Mouse (Mus musculus): ENCODE data around the gene Mrpl42.
A peak's percentile ranks its signal among the peaks of the same experiment; 100 is the strongest.
"Not testable (repeated sequence)": the region's sequence is repeated elsewhere in the genome, so short reads cannot be mapped to it uniquely, and the experiment has no call there.

Mrpl42 gene

DNA sequence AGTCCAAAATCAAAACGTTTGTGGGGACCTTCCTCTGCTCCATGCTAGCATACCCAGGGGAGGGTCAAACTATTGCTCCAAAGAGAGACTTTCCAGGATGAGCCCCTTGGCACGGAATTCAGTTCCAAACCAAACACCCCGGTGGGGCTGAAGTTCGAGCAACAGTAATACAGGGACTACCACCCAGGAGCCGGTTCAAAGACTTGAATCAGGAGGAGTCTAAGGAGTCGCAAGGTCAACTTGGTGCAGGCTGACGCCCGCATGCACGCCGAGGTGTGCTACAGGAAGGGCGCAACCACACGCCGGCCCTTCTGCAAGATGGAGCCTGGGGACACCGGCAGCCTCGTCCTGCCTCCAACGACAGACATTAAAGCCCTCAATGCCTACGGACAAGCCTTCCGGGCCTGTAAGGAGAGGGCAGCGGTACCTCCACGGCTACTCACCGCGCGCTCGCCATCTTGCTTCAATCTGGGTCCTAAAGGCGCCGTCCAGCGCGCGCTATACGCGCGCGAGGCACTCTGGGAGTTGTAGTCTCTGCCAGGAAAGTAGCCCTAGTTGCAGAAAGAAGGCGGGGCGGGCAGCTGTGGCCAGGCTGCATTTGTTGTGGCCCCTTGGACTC, at the start of gene Mrpl42:
Mrpl42 (minus strand) TSS at position 478 of the 619 bp plus-strand sequence.
- DNase-seq (ENCODE audit: low read depth, low spot score): peak; percentile 80
- H3K27me3 ChIP-seq (ENCODE audit: control insufficient read depth, insufficient read depth, low read length, poor library complexity, severe bottlenecking): no peaks in the 10 kb centered on the region

DNA sequence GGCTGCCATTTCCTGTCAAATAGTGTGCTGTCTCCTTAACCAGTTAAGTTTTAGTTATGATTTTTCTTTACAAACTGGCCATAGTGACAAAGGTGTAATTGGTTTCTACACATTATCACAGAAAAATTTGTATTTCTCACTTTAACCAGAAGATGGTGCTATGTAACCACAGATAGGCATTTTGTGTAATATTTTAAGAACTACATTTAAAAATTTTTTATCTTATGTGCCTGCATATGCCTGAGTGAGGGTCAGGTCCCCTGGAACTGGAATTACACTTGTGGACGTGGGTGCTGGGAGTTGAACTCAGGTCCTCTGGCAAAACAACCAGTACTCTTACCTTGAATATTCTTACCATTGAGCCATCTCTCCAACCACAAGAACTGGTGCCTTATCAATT, 48.8 kb upstream of the Mrpl42 start:
- Histone ChIP-seq H3K27me3 (ENCODE audit: control insufficient read depth, insufficient read depth, low read length, poor library complexity, severe bottlenecking) (no peaks in the 10 kb centered on the region), H3K36me3 (ENCODE audit: control insufficient read depth, insufficient read depth, low read length, poor library complexity, severe bottlenecking) (peaks cover 4% of the 10 kb centered on the region; the same call in 1 of the 2 replicates)
- peak; percentile 67 for DNase-seq (ENCODE audit: low read depth, low spot score)

More for the DNA sequence above, at the start of gene Mrpl42:
- no peaks in the 10 kb centered on the region for H3K36me3 ChIP-seq (ENCODE audit: control insufficient read depth, insufficient read depth, low read length, poor library complexity, severe bottlenecking)

DNA sequence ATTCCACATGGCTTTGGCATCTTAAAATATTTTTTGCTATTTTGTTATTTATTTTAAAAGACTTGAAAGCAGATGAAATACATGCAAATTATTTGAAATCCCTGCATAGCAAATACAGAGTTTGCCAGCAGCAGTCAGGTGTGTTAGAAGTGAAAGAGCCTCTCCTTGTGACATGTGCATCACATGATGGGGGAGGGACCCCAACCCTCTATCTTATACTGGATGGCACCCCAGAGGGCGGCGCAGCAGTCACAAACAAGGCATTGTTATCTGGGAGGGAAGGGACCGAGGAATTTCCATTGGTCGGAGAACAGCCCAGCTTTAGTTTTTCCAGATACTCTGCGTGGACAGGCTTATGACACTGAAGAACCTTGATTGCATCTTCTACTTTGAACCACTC, 47.3 kb upstream of the Mrpl42 start:
- not testable (repeated sequence) for H3K27me3 ChIP-seq (ENCODE audit: control insufficient read depth, insufficient read depth, low read length, poor library complexity, severe bottlenecking); H3K36me3 ChIP-seq (ENCODE audit: control insufficient read depth, insufficient read depth, low read length, poor library complexity, severe bottlenecking); DNase-seq (ENCODE audit: low read depth, low spot score)

DNA sequence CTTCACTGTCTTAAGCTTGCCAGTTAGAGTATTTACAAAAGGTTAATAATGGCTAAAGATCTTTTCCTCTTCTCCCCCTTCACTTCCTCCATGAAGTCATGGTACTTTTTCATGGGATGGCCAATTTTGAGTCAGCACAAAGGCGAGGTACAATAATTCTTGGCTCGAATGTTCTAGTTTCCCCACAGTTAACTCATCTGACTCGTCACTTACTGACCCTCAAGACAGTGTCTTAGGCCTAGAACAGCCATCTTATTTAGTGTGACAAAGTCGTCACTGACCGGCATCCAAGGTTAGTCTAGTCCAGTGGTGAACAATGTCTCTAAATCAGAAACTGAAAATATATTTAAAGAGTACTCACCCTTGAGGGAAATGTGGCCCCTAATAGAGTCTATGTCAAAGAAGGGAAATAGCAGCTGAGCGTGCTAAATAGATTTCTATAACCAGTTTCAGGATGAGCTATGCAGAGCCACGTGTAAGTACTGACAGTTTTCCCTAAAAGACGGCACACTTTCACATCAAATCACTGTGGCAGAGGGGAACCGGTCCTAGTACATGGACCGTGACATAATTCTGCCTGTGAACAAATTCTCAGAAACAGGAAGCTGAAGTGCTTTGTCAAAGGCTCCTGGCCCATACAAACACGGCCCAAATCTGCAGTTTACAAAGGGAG, 46.5 kb upstream of the Mrpl42 start:
- DNase-seq (ENCODE audit: low read depth, low spot score): peak; percentile 71
- Histone ChIP-seq H3K27me3 (ENCODE audit: control insufficient read depth, insufficient read depth, low read length, poor library complexity, severe bottlenecking) (no peaks in the 10 kb centered on the region), H3K36me3 (ENCODE audit: control insufficient read depth, insufficient read depth, low read length, poor library complexity, severe bottlenecking) (peaks cover 4% of the 10 kb centered on the region; the same call in 1 of the 2 replicates)

DNA sequence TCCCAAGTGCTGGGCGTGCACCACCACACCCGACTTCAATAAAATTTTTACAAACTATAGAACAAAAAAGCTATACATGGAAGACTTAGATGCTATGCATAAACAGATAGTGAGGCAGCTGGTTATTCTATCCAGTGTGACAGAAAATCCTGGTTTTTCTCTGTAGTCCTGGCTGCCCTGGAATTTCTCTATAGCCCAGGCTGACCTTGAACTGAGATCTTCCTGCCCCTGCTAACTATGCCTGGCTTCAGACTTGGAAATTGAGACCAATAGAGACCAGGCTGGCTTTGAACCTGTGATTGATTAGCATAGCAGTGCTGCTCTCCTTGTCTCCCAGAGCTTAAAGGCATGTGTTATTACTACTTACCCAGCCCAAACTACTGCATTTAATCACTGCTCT, 44.4 kb upstream of the Mrpl42 start:
- Histone ChIP-seq H3K36me3 (ENCODE audit: control insufficient read depth, insufficient read depth, low read length, poor library complexity, severe bottlenecking) (peaks cover 4% of the 10 kb centered on the region; the same call in 1 of the 2 replicates), H3K27me3 (ENCODE audit: control insufficient read depth, insufficient read depth, low read length, poor library complexity, severe bottlenecking) (no peaks in the 10 kb centered on the region)
- DNase-seq (ENCODE audit: low read depth, low spot score): no peak

DNA sequence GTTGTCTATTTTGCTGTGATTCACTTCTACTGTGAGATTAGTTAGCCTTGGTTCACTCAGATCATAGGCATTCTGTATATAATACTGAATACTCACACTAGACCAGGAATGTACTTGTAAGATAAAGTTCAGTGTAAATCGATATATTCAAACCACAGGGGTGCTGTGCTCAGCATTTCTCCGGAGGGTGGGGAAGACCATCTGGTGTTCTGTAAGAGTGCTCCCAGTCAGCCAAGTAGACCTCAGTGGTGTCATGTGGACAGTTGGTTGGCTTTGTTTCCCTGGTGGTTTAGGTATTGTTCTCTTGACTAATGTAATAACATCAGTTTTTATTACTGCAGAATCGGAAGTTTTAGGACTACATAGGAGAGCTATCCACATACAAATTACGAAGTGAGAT, 43.3 kb upstream of the Mrpl42 start:
- no peaks in the 10 kb centered on the region for H3K27me3 ChIP-seq (ENCODE audit: control insufficient read depth, insufficient read depth, low read length, poor library complexity, severe bottlenecking)
- peaks cover 2% of the 10 kb centered on the region; the same call in 1 of the 2 replicates for H3K36me3 ChIP-seq (ENCODE audit: control insufficient read depth, insufficient read depth, low read length, poor library complexity, severe bottlenecking)
- DNase-seq (ENCODE audit: low read depth, low spot score): no peak

DNA sequence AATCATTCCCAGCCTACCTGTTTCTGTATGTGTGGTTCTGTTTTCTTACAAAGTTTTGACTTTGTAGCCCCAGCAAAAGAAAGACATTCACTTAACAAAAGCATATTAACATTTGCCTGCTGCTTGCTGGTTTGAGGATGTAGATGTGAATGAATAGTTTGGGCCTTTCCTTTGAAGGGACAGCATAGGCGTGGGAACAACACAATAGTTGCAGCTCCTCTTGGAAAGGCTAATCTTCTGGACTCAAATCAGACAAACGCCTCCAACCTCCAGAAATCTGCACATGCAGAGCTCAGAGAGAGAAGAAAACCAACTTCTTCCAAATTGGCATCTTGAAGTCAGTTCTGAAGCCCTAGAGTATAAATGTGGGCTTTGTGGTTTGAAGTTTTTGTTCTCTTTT, 42.9 kb upstream of the Mrpl42 start:
- Histone ChIP-seq H3K36me3 (ENCODE audit: control insufficient read depth, insufficient read depth, low read length, poor library complexity, severe bottlenecking) (peaks cover 2% of the 10 kb centered on the region; the same call in 1 of the 2 replicates), H3K27me3 (ENCODE audit: control insufficient read depth, insufficient read depth, low read length, poor library complexity, severe bottlenecking) (no peaks in the 10 kb centered on the region)
- no peak for DNase-seq (ENCODE audit: low read depth, low spot score)

DNA sequence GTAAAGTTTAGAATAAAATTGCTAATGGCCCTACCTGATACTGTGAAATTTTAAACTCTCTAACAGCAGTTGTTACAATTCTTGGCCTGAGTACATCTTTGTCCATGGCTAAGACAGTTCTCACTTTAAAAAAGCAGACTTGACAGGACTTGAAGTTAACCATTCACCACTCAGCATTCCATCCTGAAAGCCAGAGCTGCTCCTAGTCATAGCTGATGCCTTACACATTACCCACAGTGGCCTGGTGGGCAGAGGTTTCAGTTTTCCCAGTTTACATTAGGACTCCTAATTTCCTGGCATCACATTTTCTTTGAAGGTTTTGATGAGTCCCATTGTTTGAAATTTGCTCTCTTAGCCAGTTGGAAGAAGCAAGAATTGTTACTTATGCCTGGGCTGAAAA, 42.3 kb upstream of the Mrpl42 start:
- DNase-seq (ENCODE audit: low read depth, low spot score): no peak
- Histone ChIP-seq H3K27me3 (ENCODE audit: control insufficient read depth, insufficient read depth, low read length, poor library complexity, severe bottlenecking) (no peaks in the 10 kb centered on the region), H3K36me3 (ENCODE audit: control insufficient read depth, insufficient read depth, low read length, poor library complexity, severe bottlenecking) (no peaks in the 10 kb centered on the region; the same call in 1 of the 2 replicates)

DNA sequence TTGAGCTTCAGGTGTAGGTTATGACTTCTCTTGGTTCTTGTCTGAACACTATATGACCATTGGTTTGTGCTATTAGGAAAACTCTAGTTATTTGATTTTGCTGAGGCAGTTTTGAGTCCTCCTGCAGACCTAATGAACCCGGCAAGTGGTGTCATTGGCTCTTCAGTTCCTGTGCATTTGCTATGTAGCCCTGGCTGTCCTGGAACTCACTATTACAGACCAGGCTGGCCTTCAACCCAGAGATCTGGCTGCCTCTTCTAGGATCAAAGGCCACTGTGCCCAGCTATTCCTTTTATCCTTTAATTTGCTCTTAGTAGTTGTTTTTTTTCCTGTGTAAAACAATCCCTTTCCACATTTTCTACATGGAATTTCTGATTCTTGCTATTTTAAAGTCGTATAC, 41.6 kb upstream of the Mrpl42 start:
- DNase-seq (ENCODE audit: low read depth, low spot score): no peak
- H3K36me3 ChIP-seq (ENCODE audit: control insufficient read depth, insufficient read depth, low read length, poor library complexity, severe bottlenecking): no peaks in the 10 kb centered on the region; the same call in 1 of the 2 replicates
- no peaks in the 10 kb centered on the region for H3K27me3 ChIP-seq (ENCODE audit: control insufficient read depth, insufficient read depth, low read length, poor library complexity, severe bottlenecking)

DNA sequence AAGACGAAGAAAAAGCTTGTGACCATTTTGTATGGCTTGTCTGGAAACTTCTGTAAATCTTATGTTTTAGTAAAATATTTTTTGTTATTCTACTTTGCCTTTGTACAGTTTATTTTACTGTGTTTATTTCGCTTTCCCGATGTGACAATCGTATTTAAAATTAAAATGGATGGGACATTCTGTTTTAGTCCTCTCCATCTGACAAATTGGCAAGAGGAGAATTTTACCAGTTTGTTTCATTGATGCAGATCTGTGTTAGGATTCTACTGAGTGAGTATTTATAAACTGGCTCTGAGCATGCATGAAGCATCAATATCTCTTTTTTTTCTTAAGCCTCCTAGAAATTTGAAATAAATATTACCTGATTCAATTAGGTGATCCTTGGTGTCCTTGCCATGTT, 41.2 kb upstream of the Mrpl42 start:
- Histone ChIP-seq H3K27me3 (ENCODE audit: control insufficient read depth, insufficient read depth, low read length, poor library complexity, severe bottlenecking) (no peaks in the 10 kb centered on the region), H3K36me3 (ENCODE audit: control insufficient read depth, insufficient read depth, low read length, poor library complexity, severe bottlenecking) (no peaks in the 10 kb centered on the region; the same call in 1 of the 2 replicates)
- DNase-seq (ENCODE audit: low read depth, low spot score): no peak

DNA sequence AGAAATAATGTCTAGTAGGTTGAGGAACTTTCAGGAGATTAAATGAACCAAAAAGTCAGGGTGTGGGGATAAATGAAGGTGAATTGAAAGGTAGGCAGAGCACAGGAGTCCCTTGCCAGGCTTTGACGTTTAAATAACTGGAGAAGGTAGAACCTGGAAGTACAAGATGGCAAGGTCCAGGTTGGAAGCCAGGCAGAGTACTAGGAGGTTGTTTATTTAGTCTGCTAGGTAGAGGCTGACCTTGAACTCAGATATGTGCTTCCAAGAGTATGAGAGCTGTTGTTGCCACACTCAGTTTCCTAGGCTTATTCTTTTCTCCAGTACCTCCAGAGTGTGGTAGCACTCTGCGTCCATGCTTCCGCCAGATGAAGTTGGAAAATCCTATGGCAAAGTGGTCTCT, 38.1 kb upstream of the Mrpl42 start:
- no peak for DNase-seq (ENCODE audit: low read depth, low spot score)
- H3K27me3 ChIP-seq (ENCODE audit: control insufficient read depth, insufficient read depth, low read length, poor library complexity, severe bottlenecking): no peaks in the 10 kb centered on the region
- H3K36me3 ChIP-seq (ENCODE audit: control insufficient read depth, insufficient read depth, low read length, poor library complexity, severe bottlenecking): no peaks in the 10 kb centered on the region

DNA sequence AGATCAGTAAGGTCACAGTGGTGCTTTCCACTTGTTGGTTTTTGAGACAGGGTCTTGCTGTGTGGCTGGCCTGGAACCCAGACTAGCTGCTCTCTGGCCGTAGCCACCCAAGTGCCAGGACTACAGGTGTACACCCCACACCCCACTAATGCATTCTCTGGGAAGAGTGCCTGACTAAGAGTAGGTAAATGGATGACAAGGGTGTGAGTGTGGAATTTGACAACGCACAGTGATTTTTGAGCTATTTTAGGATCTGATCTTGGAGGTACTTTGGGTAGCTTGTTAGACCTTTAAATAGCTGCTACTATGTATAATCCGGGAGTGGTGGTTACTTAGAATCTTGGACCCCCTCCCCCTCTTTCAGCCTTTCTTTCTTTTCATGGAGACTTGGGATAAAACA, 37.5 kb upstream of the Mrpl42 start:
- H3K27me3 ChIP-seq (ENCODE audit: control insufficient read depth, insufficient read depth, low read length, poor library complexity, severe bottlenecking): no peaks in the 10 kb centered on the region
- DNase-seq (ENCODE audit: low read depth, low spot score): no peak
- H3K36me3 ChIP-seq (ENCODE audit: control insufficient read depth, insufficient read depth, low read length, poor library complexity, severe bottlenecking): no peaks in the 10 kb centered on the region

DNA sequence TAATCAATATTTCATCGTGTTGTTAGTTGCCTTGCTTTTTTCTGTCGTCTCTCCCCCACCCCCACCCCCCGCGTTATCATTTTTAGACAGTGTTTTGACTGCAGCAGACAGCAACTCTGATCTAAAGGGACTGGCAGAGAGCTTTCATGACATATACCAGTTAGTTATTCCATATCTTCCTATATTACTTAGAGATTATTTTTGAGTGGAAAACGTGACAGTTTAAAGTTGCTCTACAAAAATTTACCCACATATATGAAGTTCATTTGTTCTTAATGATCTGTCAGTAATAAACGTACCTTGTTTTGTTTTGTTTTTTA, 34.4 kb upstream of the Mrpl42 start:
- no peak for DNase-seq (ENCODE audit: low read depth, low spot score)
- Histone ChIP-seq H3K27me3 (ENCODE audit: control insufficient read depth, insufficient read depth, low read length, poor library complexity, severe bottlenecking) (no peaks in the 10 kb centered on the region), H3K36me3 (ENCODE audit: control insufficient read depth, insufficient read depth, low read length, poor library complexity, severe bottlenecking) (no peaks in the 10 kb centered on the region; the same call in 1 of the 2 replicates)

DNA sequence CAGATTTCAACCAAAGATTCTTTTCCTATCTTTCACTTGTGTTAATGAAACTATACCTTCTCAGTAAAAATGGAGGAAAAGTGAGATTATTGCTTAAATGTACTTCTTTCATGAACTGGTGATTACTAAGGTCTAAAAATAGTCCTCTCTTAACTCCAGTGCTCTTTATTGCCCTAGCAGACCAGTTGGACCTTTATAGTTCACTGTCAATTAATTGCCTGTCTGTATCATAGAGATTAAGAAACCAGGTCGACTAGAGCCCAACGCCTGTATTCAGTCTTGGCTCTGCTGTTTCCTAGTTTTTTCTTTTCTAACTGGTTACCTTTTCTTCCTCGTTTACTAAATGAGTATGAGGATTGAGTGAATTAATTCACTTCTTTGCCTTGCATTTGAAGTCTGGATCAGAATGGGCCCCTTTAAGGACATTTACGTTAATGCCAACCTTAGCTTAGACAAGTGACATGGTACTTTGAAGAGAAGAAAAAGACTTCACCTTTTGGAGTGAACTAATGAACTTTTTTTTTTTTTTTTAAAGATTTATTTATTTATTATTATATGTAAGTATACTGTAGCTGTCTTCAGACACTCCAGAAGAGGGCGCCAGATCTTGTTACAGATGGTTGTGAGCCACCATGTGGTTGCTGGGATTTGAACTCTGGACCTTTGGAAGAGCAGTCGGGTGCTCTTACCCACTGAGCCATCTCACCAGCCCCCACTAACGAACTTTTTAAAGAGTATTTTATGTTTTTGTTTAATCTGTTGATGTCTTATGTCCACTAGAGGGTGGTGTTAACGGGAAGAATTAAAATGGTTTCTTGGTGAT, 33.9 kb upstream of the Mrpl42 start:
- DNase-seq (ENCODE audit: low read depth, low spot score): no peak
- Histone ChIP-seq H3K27me3 (ENCODE audit: control insufficient read depth, insufficient read depth, low read length, poor library complexity, severe bottlenecking) (no peaks in the 10 kb centered on the region), H3K36me3 (ENCODE audit: control insufficient read depth, insufficient read depth, low read length, poor library complexity, severe bottlenecking) (no peaks in the 10 kb centered on the region; the same call in 1 of the 2 replicates)

DNA sequence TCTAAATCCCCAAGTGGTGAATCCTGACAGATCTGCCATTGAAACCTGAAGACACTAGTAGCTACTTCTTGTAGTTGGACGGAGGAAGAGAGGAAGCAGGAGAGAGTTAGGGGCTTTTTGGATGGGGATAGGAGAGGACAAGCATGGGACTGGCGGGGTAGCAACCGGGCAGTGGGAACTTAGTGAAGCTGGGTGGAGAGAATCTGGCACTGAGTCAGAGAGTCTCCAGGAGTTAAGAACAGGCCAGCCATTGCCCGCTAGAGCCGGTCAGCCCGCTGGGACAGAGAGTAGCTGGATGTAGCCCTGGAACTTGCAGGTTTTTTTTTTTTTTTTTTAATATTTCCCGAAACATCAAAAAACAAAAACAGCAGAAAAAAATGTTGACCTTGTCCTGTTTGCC, 31.6 kb upstream of the Mrpl42 start:
- no peak for DNase-seq (ENCODE audit: low read depth, low spot score)
- Histone ChIP-seq H3K27me3 (ENCODE audit: control insufficient read depth, insufficient read depth, low read length, poor library complexity, severe bottlenecking) (no peaks in the 10 kb centered on the region), H3K36me3 (ENCODE audit: control insufficient read depth, insufficient read depth, low read length, poor library complexity, severe bottlenecking) (no peaks in the 10 kb centered on the region; the same call in 1 of the 2 replicates)
